Mouse (Mus musculus) small intestine, adult 2 months (tissue): ENCODE measurements around the gene Rnasek.

Experiments used
- CTCF ChIP-seq: fragments of 200-500 bp; IDR thresholded peaks from 2 replicates; pipeline ENCODE4 v1.5.1; 2012; ENCODE audit warnings: low read depth, mild to moderate bottlenecking, control low read depth, inconsistent platforms, low read length, moderate library complexity, mixed read lengths; ENCODE audit not compliant: insufficient replicate concordance, insufficient read length; ENCODE audit errors: extremely low read depth
- POLR2A ChIP-seq: fragments of 200-500 bp; IDR thresholded peaks from 2 replicates; pipeline ENCODE4 v1.6.1; 2012; ENCODE audit warnings: low read depth, mild to moderate bottlenecking, control low read depth, inconsistent platforms, low read length, moderate library complexity

GRCm38 (mm10) chr11:70254337-70254736, 14.7 kb upstream of the Rnasek start:
- no peak for TF ChIP-seq CTCF
- no peak for TF ChIP-seq POLR2A
